Mouse (Mus musculus) erythroblast, embryonic 14.5 days (primary cell): ENCODE data around the gene Lmf2.

Experiments
- GATA1 ChIP-seq: IDR thresholded peaks from 2 replicates; pipeline ENCODE4 v1.6.1; 2012; ENCODE audit warnings: low read length, inconsistent platforms, mixed read lengths
- TAL1 ChIP-seq: IDR thresholded peaks from 3 replicates; pipeline ENCODE4 v1.6.1; 2012; ENCODE audit warnings: low read length, inconsistent platforms, mixed read lengths

DNA sequence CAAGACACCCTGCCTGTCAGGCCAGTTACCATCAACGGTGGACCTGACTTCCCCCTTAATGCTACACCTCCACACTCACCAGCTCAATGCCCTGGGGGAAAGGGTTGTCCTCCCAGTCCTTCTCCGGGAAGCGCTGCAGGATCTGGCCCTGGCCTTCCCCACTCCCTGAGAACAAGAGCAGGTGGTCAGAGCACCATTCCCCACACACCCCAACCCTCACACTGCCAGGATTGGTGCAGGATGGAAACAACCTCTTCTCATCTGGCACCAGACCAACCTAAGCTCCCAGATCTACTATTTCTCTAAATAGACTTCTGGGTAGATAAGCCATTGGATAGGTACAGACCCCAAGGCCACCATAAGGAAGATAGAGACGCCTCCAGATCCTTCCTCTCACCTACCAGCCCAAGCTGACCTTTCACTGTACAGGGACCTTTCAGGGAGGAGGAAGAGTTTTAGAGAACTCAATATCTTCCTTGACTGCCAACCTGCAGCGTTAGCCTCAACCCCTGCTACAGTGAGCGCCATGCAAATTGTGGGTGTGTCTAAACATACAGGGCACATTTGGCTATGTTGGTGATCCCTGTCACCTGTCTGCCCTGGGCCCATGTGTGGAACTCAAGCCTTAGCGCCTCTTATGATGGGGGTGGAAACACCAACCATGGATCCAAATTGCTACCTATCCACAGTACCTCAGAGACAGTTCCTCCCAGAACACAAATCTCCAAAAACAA lies 46.9 kb downstream of the Lmf2 start:
- no peak for TF ChIP-seq GATA1
- TF ChIP-seq TAL1 = no peak
